Mouse (Mus musculus): ENCODE data around the gene Pcif1.
A peak's percentile ranks its signal among the peaks of the same experiment; 100 is the strongest.
"Not testable (repeated sequence)": the region's sequence is repeated elsewhere in the genome, so short reads cannot be mapped to it uniquely, and the experiment has no call there.

Gene Pcif1

DNA sequence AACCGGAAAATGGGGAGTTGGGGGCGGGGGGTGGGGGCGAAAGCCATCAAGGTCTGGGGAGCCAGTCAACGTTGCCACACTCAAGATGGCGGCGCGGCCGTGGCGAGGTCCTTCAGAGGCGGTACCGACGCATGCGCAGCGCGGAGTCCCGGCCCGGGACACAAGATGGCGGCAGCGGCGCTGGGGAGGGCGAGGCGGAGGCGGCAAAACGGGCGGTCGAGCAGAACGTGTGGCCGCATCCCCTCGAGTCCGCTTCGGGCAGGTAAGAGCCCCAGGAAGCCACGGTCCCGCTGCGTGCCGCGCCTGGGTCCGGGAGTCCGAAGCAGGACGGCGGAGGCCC, at the start of gene Pcif1:
Gene Pcif1, plus strand, starts transcription at position 77 of the 340 bp plus-strand sequence.
- DNase-seq (ENCODE audit: low spot score in 2 of 2): peak; percentile 88 to 93

DNA sequence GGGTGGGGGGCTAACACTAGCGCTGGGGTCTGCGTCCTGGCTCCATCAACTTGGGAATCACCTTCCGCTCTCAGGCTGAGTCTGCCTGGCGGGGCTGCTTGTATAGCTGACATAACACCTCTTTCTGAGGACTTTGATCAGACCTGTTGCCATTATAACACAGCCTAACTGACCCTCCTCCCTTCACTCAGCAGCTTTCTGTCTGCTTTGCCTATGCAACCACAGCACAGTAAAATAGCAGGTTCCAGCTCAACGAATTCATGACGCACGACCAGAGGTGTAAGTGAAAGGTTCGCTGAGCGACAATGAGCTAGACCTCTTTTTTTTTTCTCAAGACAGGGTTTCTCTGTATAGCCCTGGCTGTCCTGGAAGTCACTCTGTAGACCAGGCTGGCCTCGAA, 48.1 kb upstream of the Pcif1 start:
- DNase-seq (ENCODE audit: low spot score in 2 of 2): peak in 1 of 2 experiments; percentile 26

DNA sequence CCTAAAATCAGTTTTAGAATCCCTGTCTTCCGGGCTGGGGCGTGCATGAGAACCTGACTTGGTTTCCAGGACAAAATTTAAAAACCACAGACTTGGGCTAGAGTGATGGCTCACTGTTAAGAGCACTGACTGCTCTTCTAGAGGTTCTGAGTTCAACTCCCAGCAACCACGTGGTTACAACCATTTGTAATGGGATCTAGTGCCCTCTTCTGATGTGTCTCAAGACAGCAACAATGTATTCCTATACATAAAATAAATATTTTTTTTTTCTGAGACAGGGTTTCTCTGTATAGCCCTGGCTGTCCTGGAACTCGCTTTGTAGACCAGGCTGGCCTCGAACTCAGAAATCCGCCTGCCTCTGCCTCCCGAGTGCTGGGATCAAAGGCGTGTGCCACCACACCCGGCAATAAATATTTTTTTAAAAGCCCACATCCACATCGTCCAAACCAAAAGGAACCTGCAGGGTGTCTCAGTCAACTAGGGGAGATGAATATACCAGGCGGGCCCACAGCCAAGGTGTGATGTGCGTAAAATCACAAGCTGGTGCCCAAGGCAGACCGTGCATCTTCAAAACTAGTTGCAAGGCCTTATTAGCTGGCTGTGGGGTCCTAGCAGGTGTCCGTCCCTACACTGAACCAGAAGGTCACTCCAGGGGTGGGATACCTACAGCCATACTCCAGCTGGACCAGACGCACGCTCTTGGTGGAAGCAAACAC, 46.9 kb upstream of the Pcif1 start:
- DNase-seq (ENCODE audit: low spot score in 2 of 2): no peak

DNA sequence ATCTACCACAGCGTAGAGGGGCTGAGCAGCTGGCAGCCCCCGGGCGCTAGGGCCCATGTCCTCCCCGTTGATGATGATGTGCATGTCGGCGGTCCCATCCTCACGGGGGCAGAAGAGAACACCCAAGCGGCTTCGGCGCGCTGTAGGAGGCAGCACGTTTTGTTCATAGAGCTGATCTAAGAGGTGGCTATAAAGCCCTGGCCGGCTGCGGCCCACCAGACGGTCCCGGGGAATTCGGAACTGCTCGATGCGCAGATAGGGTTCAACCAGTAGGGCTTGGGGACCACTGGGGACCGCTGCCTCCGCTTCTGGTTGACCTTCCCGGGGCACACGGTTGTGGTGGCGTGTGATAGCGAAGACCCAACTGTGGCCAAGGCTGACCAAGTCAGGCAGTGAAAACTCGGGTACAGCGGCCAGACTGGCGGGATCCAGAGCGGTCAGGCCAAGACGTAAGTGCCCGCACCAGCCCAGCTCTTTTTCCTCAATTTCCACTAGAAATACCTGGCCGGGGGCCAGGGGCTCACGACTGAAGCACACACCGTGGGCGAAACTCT, 46.3 kb upstream of the Pcif1 start, which contains the start of gene Ctsa:
Gene Ctsa, plus strand, starts transcription at position 126 of the 554 bp plus-strand sequence.
- DNase-seq (ENCODE audit: low spot score in 2 of 2): peak; percentile 83 to 85

DNA sequence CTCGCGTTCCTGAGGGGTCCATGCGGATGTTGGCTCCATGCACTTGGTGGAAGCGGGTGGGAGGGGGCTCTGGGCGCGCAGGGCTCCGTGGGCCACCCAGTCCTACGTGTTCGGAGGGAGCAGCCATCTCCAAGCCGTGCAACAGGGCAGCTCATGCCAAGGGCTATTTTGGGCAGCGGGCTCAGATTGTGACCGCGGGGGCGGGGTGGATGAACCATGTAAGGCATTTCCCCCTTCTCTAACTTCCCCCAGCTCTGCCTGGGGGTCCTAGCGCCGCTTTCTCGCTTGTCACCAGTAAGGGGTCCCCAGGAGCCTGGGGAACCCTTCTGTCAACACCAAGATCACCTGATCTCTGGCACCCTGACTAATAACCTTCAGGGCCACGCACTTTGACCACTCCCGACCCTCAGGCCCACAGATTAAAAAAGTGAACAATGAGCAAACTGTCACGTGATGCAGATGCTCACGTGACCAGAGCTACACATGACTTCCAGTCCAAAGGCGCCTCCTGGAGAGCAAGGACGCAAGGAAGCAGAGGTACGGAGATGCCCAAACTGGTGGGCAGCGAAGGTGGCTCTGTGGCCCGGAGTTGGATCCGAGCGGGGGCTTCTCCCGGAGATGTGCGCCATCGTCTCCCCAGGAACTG, 45.7 kb upstream of the Pcif1 start, which contains the start of gene Neurl2:
Gene Neurl2, minus strand, starts transcription at position 143 of the 646 bp plus-strand sequence.
- peak; percentile 81 to 85 for DNase-seq (ENCODE audit: low spot score in 2 of 2)

DNA sequence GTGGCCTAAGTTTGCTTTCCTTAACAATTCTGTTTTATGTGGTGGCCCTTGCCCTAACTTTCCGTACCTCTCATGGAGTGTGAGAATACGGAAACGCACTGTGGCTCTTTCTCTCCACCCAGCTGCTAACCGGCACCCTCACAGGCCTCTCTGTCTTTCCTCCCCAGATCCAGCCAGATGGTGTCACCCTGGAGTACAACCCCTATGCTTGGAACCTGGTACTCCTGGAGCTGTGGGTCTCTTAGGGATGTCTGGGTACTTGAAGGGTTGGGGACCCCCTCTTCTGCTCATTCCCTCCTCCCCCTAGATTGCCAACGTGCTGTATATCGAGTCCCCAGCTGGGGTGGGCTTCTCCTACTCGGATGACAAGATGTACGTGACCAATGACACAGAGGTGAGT, 44.6 kb upstream of the Pcif1 start:
- peak in 1 of 2 experiments; percentile 31 for DNase-seq (ENCODE audit: low spot score in 2 of 2)

DNA sequence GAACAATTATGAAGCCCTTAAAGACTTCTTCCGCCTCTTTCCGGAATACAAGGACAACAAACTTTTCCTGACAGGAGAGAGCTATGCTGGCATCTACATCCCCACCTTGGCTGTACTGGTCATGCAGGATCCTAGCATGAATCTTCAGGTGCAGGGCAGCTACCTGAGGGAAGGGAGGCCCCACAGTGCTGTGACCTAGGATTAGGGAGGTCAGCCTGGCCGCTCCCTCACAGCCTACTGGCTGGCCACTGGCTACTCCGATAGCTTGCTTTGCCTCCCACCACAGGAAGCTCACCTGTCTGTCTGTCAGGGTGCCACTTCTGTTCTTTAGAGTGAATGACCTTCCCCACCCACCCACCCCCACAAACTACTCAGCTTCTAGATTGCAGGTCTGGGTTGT, 43.9 kb upstream of the Pcif1 start:
- DNase-seq (ENCODE audit: low spot score in 2 of 2): no peak

DNA sequence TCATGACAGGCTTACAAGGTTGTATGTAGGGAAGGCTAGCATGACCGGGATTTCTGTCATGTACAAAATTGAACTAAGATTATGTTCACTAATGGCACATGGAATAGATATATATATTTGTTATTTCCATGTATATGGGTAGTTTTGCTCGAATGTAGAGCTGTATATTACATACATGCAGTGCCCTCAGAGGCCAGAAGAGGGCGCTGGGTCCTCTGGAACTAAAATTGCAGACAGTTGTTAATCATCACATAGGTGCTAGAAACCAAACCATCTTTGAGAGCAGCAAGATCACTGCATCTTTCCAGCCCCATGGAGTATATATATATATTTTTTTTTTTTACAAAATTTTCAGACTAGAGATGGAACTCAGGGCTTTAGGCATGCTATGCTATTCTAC, 33.3 kb upstream of the Pcif1 start:
- no peak for DNase-seq (ENCODE audit: low spot score in 2 of 2)

DNA sequence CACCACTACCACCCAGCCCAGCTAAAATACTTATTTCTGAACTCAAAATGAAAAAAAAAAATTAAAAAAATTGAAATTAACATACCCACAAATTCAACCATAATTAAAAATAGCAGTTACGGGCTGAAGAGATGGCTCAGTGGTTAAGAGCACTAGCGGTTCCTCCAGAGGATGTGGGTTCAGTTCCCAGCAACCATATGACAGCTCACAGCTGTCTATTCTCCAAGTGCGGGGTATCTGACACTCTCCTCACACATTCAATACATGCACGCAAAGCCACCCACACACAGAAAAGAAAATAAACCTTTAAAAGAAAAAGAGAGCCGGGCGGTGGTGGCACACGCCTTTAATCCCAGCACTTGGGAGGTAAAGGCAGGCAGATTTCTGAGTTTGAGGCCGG, 29.0 kb upstream of the Pcif1 start:
- peak in 1 of 2 experiments; percentile 36 for DNase-seq (ENCODE audit: low spot score in 2 of 2)

DNA sequence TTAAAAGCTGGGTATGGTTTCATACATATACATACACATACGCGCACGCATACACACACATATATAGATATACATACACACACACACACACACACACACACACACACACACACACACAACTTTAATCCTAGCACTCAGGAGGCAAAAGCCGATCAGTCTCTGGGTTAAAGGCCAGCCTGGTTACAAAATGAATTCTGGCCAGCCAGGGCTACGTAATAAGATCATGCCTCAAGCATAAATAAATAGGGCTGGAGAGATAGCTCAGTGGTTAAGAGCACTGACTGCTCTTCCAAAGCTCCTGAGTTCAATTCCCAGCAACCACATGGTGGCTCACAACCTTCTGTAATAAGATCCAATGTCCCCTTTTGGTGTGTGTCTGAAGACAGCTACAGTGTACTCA, 23.5 kb upstream of the Pcif1 start:
- not testable (repeated sequence) for DNase-seq (ENCODE audit: low spot score in 2 of 2)

DNA sequence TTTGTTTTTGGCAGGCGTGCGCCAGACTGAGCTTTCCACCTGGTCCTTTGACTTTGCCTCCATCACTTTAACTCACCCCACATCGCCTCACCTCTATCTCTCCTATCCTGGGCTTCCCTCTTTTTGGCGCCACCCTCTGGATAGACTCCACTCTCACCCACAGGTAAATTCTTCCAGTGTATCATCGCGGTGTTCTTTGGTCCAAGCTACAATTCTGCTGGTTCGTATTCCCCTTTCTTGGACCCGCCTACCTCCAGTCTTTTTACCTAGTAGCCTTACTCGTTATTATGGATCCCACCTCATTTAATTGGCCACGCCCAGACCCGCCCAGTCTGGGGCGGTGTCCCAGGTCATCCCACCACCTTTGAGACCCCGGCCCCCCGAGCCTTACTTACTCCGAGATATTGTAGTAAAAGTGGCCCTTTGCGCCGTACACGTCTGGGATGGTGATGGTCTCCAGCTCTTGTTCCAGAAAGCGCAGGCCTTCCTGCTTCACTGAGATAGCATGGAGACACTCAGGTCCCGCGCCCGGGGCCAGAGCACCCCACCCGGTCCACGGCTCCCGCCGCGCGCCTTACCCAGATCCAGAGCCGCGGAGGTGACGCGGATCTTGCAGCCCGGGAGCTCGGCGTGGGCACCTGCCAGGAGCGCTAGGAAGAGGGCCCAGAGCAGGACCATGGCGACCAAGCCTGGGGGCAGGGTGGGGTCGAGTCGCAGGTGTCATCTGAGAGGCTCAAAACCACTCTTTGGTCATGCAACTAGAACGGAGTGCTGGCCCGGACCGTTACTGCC, 22.6 kb upstream of the Pcif1 start:
- no peak for DNase-seq (ENCODE audit: low spot score in 2 of 2)

DNA sequence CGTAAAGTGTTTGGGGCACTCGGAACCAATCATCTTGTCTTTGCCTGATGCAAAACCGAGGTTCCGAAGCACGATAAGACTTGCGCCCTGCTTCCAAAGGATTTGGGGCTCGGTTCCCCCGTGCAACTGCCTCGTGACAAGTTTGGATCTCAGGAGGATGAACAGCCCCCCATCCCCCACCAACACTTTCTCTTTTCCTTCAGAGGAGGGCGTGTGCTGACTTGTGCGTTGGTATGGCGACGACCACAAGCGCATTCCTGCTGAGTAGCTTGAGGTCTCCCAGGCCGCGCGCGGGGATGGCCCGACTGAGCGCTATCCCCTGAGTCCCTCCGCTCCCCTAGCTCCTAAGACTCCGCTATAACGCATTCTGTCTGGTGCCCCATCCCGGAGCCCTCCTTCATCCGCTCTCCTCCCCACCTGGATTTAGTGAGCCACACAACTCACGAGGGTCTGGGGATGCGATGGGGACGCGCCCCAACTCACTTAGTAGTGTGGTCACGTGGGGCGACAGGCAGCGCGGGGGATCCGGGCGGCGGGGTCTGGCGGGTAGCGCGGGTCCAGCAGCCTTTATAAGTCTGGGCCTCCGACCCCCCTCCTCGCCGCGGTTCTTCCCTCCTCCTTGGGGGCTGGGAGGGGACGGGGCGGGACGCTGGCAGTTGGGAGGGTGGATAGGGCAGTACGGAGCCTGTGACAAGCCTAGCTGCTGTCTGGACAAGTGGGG, 21.8 kb upstream of the Pcif1 start, which contains the start of gene Pltp:
Gene Pltp, minus strand, starts transcription at position 611 of the 721 bp plus-strand sequence.
- peak; percentile 43 to 44 for DNase-seq (ENCODE audit: low spot score in 2 of 2)

DNA sequence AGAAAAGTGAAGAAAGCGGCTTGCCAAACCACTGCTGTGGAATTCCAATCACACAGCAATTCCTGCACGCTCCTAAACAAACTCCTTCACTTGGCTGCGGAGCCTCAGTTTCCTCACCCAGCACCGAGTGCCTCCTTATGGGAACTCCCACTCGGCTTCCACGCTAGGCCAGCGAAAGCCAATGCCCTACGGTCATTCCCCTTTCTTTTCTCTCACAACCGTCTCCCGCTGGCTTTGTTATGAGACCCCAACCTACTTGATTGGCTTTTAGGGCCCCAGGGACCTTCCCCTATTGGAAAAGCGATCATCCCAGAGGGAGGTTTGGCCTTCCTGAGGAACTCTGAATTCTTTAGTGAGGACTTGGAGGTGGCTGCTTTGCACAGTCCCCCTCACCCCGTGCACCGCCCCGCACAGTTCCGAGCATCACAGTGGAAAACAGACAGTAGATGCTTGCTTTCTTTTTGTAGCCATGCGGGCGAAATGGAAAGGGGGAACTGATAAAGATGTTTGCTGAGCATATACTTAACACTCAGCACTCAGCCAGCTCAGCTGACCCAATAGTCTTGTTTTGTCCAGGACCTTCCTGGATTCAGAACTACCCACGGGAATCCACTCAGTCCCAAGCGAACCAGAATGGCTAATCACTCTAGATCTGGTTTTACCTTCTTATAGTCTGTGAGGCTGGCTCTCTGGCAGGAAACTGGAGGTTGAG, 21.1 kb upstream of the Pcif1 start:
- no peak for DNase-seq (ENCODE audit: low spot score in 2 of 2)

DNA sequence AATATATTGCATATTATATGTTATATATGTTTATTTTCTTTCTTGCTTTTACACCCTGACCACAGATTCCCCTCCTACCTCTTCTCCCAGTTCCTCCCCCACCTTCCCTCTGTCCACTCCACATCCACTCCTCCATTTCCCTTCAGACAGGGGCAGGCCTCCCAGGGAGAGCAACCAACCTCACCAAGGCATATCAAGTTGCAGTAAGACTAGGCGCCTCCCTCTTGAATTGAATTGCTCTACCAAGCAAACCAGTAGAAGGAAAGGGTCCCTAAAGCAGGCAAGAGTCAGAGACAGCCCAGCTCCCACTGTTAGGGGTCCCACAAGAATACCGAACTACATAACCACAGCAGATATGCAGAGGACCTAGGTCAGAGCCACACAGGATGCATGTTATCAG, 19.9 kb upstream of the Pcif1 start:
- no peak for DNase-seq (ENCODE audit: low spot score in 2 of 2)

DNA sequence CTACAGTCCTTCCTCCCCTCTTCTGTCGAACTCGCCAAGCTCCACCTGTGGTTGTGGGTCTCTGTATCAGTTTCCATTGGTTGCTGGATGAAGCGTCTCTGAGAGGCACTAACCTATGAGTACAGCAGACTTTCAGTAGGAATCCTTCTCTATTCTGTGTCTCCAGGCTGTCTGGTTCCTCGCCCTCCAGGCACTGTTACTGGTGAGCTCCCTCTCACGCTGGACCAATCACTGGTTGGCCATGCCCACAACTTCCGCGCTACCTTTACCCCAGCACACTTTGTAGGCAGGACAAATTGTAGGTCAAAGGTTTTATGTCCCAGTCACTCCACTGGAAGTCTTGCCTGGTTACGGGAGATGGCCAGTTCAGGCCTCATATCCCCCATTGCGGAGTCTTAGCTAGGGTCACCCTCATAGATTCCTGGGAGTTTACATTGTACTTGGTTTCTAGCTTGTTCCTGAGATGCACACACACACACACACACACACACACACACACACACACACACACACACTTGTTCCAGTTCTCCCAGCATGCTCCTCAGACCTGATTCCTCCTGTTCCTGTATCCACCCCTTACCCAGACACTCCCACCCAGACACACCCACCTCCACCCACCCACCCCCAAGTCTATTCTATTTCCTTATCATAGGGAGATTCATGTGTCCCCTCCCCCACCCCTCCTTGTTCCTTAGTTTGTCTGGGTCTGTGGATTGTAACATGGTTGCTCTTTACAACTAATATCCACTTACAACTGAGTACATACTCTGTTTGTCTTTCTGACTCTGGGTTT, 19.3 kb upstream of the Pcif1 start:
- DNase-seq (ENCODE audit: low spot score in 2 of 2): no peak

DNA sequence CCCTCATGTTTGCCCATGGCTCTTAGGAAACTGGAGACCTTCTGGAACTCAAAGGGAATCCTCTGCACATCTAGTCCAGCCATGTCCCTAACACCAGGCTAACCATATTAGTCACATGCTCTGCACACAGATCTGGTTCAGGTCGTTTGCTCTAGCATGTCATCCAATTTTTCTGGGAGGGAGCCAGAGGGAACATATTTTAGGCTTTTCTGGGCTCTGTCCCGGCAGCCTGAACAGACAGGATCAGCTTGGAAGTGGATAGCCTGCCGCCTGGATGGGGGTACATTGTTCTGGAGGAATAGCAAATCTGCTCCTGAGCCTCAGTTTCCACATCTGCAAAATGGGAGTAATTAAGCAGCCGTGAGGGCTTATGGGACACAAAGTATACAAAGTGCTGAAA, 18.0 kb upstream of the Pcif1 start:
- no peak for DNase-seq (ENCODE audit: low spot score in 2 of 2)

DNA sequence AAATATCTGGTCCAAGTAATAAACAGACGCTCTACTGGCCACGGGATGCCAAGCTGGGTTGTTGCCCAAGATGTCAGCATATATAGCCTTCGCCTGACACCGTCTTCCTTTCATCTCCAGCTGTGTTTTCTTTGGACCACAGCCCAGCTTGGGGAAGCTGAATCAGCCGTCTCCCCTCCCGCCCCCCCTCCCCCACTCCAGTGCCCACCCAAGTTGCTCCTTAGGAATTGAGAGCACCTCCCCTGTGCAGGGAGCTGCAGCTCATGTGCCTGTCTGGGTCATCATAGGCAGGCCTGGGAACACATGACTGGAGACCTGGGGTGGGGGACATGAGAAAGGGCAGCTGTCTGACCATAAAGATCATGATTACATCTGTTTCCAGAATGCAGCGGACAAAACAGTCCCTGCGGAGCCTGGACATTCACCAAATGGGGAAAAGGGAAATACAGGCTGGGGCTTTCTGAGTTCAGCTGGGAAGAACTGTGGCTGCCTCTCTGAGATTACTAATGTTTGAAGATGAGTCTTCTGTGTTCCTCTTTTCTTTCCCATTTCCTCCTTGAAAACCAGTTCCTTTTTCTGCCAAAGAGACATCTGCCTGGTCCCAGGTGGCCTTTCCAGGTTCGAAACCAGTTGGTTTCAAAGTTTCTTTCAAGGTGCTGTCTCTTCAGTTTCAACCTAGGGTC, 16.8 kb upstream of the Pcif1 start:
- DNase-seq (ENCODE audit: low spot score in 2 of 2): peak; percentile 17 to 50

DNA sequence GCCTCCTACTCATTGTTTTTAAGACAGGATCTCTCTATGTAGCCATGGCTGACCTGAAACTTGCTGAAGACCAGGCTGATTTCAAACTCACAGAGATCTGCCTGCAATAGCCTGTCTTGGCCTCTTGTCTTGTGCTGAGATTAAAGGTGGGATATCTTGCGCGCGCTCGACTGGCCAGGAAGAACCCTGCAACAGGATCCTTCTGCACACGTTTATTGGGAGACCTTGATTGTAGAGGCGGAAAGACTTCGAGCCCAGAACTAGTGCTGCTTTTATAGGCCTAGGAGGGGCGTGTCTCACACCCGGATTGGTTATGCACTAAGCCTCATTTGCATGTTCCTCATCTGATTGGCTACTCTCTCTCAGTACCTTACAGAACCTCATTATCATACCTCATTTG, 15.7 kb upstream of the Pcif1 start:
- DNase-seq (ENCODE audit: low spot score in 2 of 2): not testable (repeated sequence)

DNA sequence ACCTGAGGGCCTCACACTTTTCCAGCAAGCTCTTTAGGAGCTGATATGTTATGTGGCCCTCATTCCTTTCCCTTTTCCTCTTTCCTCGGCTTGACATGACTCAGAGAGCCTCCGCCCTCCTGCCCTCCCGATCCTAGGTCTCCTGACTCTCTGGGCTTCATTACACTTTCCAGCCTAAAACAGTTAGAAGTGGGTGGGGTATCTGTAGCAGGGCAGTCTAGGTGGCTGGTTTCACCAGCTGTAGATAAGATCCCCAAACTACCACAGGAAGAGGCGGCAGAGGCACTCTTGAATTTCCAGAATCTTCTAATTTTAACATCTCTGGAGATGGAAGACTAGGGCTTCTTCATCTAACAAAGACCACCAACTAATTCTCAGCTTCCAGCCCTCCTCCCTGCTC, 14.5 kb upstream of the Pcif1 start:
- no peak for DNase-seq (ENCODE audit: low spot score in 2 of 2)

Measured in spleen, postnatal 36 days (tissue).